7 mouse cellular contexts compared by ENCODE assay signal in the genomic region with DNA sequence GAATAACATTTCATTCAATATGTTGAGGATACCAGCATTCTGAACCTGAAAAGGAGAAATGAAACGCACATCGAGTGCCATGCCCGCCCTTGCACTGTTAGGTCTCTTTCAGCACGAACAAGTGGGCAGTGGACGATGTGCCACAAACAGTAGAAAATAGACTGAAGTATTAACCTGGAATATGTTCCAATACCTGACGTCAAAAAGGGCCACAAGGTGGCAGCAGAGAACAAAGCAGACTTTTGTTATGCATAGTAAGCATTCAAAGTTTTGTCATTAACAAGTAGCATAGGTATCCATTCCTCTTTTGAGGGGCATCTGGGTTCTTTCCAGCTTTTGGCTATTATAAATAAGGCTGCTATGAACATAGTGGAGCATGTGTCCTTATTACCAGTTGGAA.
DNase-seq lines count a peak whose midpoint lies in the region; ATAC-seq and TF ChIP-seq lines count a peak whose summit lies in the region.

No protein-coding gene starts in this region.

- no peaks in the 10 kb centered on the region for H3K27me3 ChIP-seq in neural tube, embryonic 15.5 days (replicated peaks)
- no peaks in the 10 kb centered on the region for H3K27me3 ChIP-seq in liver, postnatal 0 days (ENCODE audit: insufficient read depth, low read length)

- no peaks in the 10 kb centered on the region for H3K36me3 ChIP-seq in neural tube, embryonic 15.5 days
- no peaks in the 10 kb centered on the region for H3K36me3 ChIP-seq in liver, postnatal 0 days (replicated peaks; ENCODE audit: insufficient read depth, low read length)

- H3K9me3 ChIP-seq in neural tube, embryonic 15.5 days (replicated peaks): no peaks in the 10 kb centered on the region
- H3K9me3 ChIP-seq in liver, postnatal 0 days (ENCODE audit: low read length): no peaks in the 10 kb centered on the region

- H3K27ac ChIP-seq in neural tube, embryonic 15.5 days (replicated peaks): no peak overlapping the region
- no peak overlapping the region for H3K27ac ChIP-seq in liver, postnatal 0 days (ENCODE audit: low read depth)

- no peak overlapping the region for H3K4me3 ChIP-seq in neural tube, embryonic 15.5 days (replicated peaks)
- H3K4me3 ChIP-seq in liver, postnatal 0 days (ENCODE audit: low read depth, low read length): no peak overlapping the region

- WGBS in neural tube, embryonic 15.5 days: 70% methylated on average over 6 of the region's 6 CpGs
- WGBS in liver, postnatal 0 days (ENCODE audit: insufficient replicate concordance): 50% methylated on average over 6 of the region's 6 CpGs

- H3K9ac ChIP-seq in neural tube, embryonic 15.5 days (replicated peaks): no peak overlapping the region
- H3K9ac ChIP-seq in liver, postnatal 0 days (replicated peaks): no peak overlapping the region

- no peak for TF ChIP-seq EP300 in liver, postnatal 0 days (IDR thresholded peaks at IDR 0.05; ENCODE audit: low read depth)

- ATAC-seq in neural tube, embryonic 15.5 days (ENCODE audit: low FRiP score): no peak
- ATAC-seq in liver, postnatal 0 days: no peak

- peak; percentile 77 for TF ChIP-seq CTCF in liver, postnatal 0 days (IDR thresholded peaks at IDR 0.05; ENCODE audit: low read depth)

- H3K4me1 ChIP-seq in neural tube, embryonic 15.5 days: no peaks in the 10 kb centered on the region
- no peaks in the 10 kb centered on the region for H3K4me1 ChIP-seq in liver, postnatal 0 days (ENCODE audit: insufficient read depth)

- peak; percentile 32 for DNase-seq in neural tube, embryonic 10.5 days (ENCODE audit: extremely low spot score, low spot score)
- peak; percentile 44 for DNase-seq in adrenal gland, adult 2 months
- DNase-seq in embryo, embryonic 11 days: peak; percentile 53
- peak; percentile 59 to 84 for DNase-seq in kidney, postnatal 25 days
- DNase-seq in liver, postnatal 0 days: peak; percentile 65
- peak; percentile 48 to 74 for DNase-seq in right cerebral cortex, postnatal 10 days (ENCODE audit: low spot score in 2 of 2)

- H3K4me2 ChIP-seq in neural tube, embryonic 15.5 days: no peak overlapping the region
- H3K4me2 ChIP-seq in liver, postnatal 0 days (ENCODE audit: low read depth, low read length): no peak overlapping the region
